Mouse (Mus musculus): ENCODE results near the gene Eva1c.

DNA sequence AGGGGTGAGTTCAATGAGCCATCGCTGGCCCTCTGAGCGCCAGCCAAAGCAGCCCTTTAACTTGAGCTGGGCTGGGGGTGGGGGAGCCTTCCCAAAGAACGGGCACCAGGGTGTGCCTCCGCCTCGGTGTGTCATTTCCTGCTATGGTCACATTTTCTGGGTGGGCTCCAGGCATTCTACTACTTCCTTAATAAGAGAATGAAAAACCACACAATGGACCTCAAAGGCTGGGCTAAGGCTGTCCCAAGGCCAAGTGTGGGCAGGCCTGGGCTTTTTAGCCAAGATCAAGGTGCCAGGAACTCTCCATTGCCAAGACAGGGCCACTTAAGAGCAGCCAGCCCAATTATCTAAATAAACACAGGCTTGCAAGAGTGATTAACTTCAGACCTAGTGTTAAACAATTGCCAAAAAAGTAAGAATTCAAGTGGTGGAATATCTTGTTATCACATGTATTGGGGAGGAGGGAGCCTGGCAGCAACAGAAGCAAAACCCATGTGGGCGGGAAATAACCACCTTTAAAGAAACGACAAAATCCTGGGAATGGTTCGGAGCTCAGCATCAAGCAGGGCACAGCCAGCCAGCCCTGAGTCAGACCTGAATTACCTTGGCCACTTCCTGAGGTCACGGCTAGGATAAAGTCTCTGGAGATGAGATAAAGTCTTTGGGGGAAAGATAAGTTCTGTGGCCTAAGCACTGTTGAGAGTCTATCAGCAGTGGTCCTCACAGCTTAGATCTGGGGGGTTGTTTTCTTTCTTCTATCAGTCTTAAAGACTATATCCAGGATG, 59.5 kb downstream of the Eva1c start:
- no peak for TF ChIP-seq CHD1 (IDR thresholded peaks at IDR 0.05; ENCODE audit: low read depth, low read length)
- no peak for TF ChIP-seq CTCF (conservative IDR thresholded peaks at IDR 0.05 in 1 of 2, IDR thresholded peaks at IDR 0.05 in 1 of 2; ENCODE audit: low read depth in 2 of 2, low read length in 2 of 2)
- TF ChIP-seq POLR2A (IDR thresholded peaks at IDR 0.05; ENCODE audit: low read depth, low read length), result no peak
- no peak for TF ChIP-seq E2F4 (IDR thresholded peaks at IDR 0.05; ENCODE audit: insufficient replicate concordance, low read depth, low read length)
